Mouse (Mus musculus): Measurements from ENCODE around the gene Sord. TPM values are rescaled to one million over a fixed set of nuclear protein-coding genes. Genes with fewer than 3 reads are reported as not detected.

Sord gene
- total and polyA plus RNA-seq, 3 experiments, result 39.6 to 61.7 TPM; not detected in 1

GRCm38 (mm10) chr2:122284091-122284490 is 49.5 kb downstream of the Sord start:
- TF ChIP-seq POLR2AphosphoS5 (IDR thresholded peaks at IDR 0.05; ENCODE audit: borderline replicate concordance, low read depth, low read length), result no peak
- no peak for TF ChIP-seq E2F4 (IDR thresholded peaks at IDR 0.05; ENCODE audit: borderline replicate concordance, low read depth, low read length)
- Histone ChIP-seq H3K27me3 (ENCODE audit: control insufficient read depth in 1 of 2, insufficient read depth in 2 of 2, low read length in 2 of 2) (no peaks in the 10 kb centered on the region), H3K9ac (ENCODE audit: control insufficient read depth, low read depth, low read length, poor library complexity, severe bottlenecking) (no peak overlapping the region), H3K9me3 (replicated peaks; ENCODE audit: insufficient read depth, low read length) (no peaks in the 10 kb centered on the region), H3K4me1 (ENCODE audit: control insufficient read depth in 1 of 2, insufficient read depth in 2 of 2, low read length in 2 of 2) (no peaks in the 10 kb centered on the region), H3K36me3 (ENCODE audit: control insufficient read depth in 1 of 2, insufficient read depth in 2 of 2, low read length in 2 of 2) (no peaks in the 10 kb centered on the region), H3K79me2 (ENCODE audit: control insufficient read depth, insufficient read depth, low read length, poor library complexity) (no peaks in the 10 kb centered on the region), H3K27ac (ENCODE audit: control insufficient read depth, low read depth, low read length) (no peak overlapping the region), H3K4me3 (ENCODE audit: control insufficient read depth in 1 of 2, insufficient read depth in 1 of 2, low read depth in 2 of 2, low read length in 2 of 2) (no peak overlapping the region)
- DNase-seq (ENCODE audit: low read depth, low spot score), result no peak

DNA sequence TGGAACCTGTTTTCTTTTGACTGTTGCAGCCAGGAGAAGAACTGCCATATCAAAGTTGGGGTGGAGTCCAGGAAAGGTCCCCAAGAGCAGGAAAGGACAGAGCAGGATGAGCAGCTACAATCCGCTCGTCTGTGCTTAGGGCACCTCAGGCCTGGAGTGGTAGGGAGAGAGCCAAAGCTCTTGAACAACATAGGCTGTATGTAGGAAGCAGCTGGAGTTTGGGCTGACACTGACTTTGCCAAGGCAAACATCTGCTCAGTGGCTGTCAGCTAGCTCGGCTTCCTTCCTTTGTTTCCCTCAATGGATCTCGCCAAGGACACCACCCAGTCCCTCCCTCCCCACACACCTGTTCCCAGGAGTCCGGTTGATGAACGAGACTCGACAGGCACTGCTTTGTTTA is 51.6 kb downstream of the Sord start:
- no peaks in the 10 kb centered on the region for H3K27me3 ChIP-seq (ENCODE audit: control insufficient read depth in 1 of 2, insufficient read depth in 2 of 2, low read length in 2 of 2)
- no peaks in the 10 kb centered on the region for H3K79me2 ChIP-seq (ENCODE audit: control insufficient read depth, insufficient read depth, low read length, poor library complexity)
- no peak overlapping the region for H3K4me3 ChIP-seq (ENCODE audit: control insufficient read depth in 1 of 2, insufficient read depth in 1 of 2, low read depth in 2 of 2, low read length in 2 of 2)
- no peaks in the 10 kb centered on the region for H3K4me1 ChIP-seq (ENCODE audit: control insufficient read depth in 1 of 2, insufficient read depth in 2 of 2, low read length in 2 of 2)
- DNase-seq (ENCODE audit: low read depth, low spot score), result no peak
- no peak for TF ChIP-seq CHD1 (IDR thresholded peaks at IDR 0.05; ENCODE audit: low read depth, low read length)
- no peak for TF ChIP-seq GABPA (IDR thresholded peaks at IDR 0.05; ENCODE audit: low read depth, low read length)
- no peak for TF ChIP-seq CHD2 (IDR thresholded peaks at IDR 0.05; ENCODE audit: low read length)
- no peak for TF ChIP-seq MAX (IDR thresholded peaks at IDR 0.05; ENCODE audit: low read length)
- TF ChIP-seq POLR2A (IDR thresholded peaks at IDR 0.05; ENCODE audit: control insufficient read depth in 1 of 2, insufficient read depth in 1 of 2, low read depth in 1 of 2, low read length in 2 of 2, poor library complexity in 1 of 2), result no peak
- no peak for TF ChIP-seq NRF1 (IDR thresholded peaks at IDR 0.05; ENCODE audit: insufficient read depth, low read depth, low read length, poor library complexity, severe bottlenecking)
- no peak for TF ChIP-seq TAL1 (IDR thresholded peaks at IDR 0.05; ENCODE audit: low read length)
- no peak for TF ChIP-seq MYC (IDR thresholded peaks at IDR 0.05; ENCODE audit: low read depth, low read length)
- no peak overlapping the region for H3K9ac ChIP-seq (ENCODE audit: control insufficient read depth, low read depth, low read length, poor library complexity, severe bottlenecking)
- no peaks in the 10 kb centered on the region for H3K9me3 ChIP-seq (replicated peaks; ENCODE audit: insufficient read depth, low read length)
- no peaks in the 10 kb centered on the region for H3K36me3 ChIP-seq (ENCODE audit: control insufficient read depth in 1 of 2, insufficient read depth in 2 of 2, low read length in 2 of 2)
- no peak overlapping the region for H3K27ac ChIP-seq (ENCODE audit: control insufficient read depth, low read depth, low read length)

DNA sequence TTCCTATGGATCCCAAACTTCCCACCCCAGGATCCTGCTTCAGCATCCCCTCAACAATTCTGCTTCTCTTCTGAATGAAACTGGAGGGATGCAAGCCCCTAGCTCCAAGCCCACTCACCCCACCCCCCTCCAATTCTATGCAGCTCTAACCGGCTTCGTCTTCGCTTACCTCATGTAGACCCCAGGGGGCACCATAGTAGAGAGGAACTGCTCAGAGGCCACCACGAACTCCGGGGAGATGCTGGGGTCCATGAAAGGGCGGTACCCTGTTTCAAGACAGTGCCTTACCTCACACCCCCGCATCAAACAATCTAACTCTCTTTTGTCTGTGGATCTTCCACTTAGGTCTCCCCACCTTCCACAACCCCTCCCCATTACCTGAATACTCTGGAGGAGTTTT is 60.4 kb downstream of the Sord start:
- H3K36me3 ChIP-seq (ENCODE audit: control insufficient read depth in 1 of 2, insufficient read depth in 2 of 2, low read length in 2 of 2), result no peaks in the 10 kb centered on the region
- no peak overlapping the region for H3K4me3 ChIP-seq (ENCODE audit: control insufficient read depth in 1 of 2, insufficient read depth in 1 of 2, low read depth in 2 of 2, low read length in 2 of 2)
- H3K4me1 ChIP-seq (ENCODE audit: control insufficient read depth in 1 of 2, insufficient read depth in 2 of 2, low read length in 2 of 2), result no peaks in the 10 kb centered on the region
- TF ChIP-seq SIN3A (IDR thresholded peaks at IDR 0.05; ENCODE audit: low read length) (no peak), NELFE (IDR thresholded peaks at IDR 0.05; ENCODE audit: low read depth, low read length) (no peak), ZC3H11A (IDR thresholded peaks at IDR 0.05; ENCODE audit: low read depth, low read length) (no peak), ZNF384 (IDR thresholded peaks at IDR 0.05; ENCODE audit: low read depth, low read length) (no peak), MYC (IDR thresholded peaks at IDR 0.05; ENCODE audit: low read depth, low read length) (no peak), HCFC1 (IDR thresholded peaks at IDR 0.05; ENCODE audit: low read depth, low read length) (no peak), USF2 (IDR thresholded peaks at IDR 0.05; ENCODE audit: borderline replicate concordance in 1 of 2, insufficient read depth in 1 of 2, low read depth in 1 of 2, low read length in 2 of 2) (no peak), ETS1 (IDR thresholded peaks at IDR 0.05; ENCODE audit: low read depth, low read length) (no peak)
- H3K79me2 ChIP-seq (ENCODE audit: control insufficient read depth, insufficient read depth, low read length, poor library complexity), result no peaks in the 10 kb centered on the region
- no peak overlapping the region for H3K27ac ChIP-seq (ENCODE audit: control insufficient read depth, low read depth, low read length)
- H3K9ac ChIP-seq (ENCODE audit: control insufficient read depth, low read depth, low read length, poor library complexity, severe bottlenecking), result no peak overlapping the region
- DNase-seq (ENCODE audit: low read depth, low spot score), result no peak
- no peaks in the 10 kb centered on the region; a peak in 1 of 4 replicates for H3K27me3 ChIP-seq (ENCODE audit: control insufficient read depth in 1 of 2, insufficient read depth in 2 of 2, low read length in 2 of 2)
- H3K9me3 ChIP-seq (replicated peaks; ENCODE audit: insufficient read depth, low read length), result no peaks in the 10 kb centered on the region
